16 mouse cellular contexts compared by ENCODE assay signal in the genomic region with DNA sequence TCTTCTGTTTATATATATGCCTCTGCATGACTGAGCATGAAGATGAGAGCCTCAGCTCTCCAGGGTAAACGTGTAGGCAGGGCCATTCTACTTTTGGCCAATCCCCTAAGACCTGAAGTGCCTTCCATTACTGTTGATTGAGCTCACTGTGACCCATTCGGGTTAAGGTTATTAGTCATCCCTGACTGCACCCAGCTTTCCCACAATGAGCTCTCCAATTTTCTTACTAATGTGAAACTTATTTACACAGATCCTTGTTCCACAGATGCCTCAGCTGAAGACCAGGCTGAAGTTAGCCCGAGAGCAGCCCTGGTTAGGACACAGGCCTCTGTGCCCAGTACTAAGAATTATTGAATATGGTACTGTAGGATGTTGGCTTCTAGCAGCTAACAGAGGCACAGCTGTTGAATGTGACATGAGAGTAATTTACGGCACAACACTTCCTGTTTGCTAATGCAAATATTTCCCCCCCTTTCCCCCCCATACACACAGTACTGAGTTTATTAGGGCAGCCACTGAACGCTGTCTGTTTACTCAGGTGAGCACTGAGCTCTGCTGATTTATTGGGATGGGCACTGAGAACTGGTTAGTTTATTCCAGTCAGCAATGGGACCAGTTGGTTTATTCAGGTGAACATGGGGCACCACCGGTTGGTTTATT.
DNase-seq lines count a peak whose midpoint lies in the region; ATAC-seq and TF ChIP-seq lines count a peak whose summit lies in the region.
"Had no signal": no experiment of that assay in that cellular context is flagged by ENCODE, and none has a peak within 500 bp of the region (broad histone marks: within the 10 kb centered on the region; RNA-seq: fewer than 3 reads in every experiment).

No protein-coding gene starts in this region.

- TF ChIP-seq CTCF in midbrain, postnatal 0 days (IDR thresholded peaks at IDR 0.05) = no peak

- no peak overlapping the region for H3K27ac ChIP-seq in hindbrain, embryonic 12.5 days
- H3K27ac ChIP-seq in hindbrain, embryonic 14.5 days = no peak overlapping the region
- no peak overlapping the region for H3K27ac ChIP-seq in midbrain, embryonic 13.5 days
- no peak overlapping the region for H3K27ac ChIP-seq in midbrain, postnatal 0 days (ENCODE audit: low read depth, low read length)
- H3K27ac ChIP-seq: forebrain, embryonic 12.5 days; liver, embryonic 14.5 days had no signal

- H3K4me3 ChIP-seq in hindbrain, embryonic 12.5 days = no peak overlapping the region
- no peak overlapping the region for H3K4me3 ChIP-seq in hindbrain, embryonic 14.5 days (replicated peaks; ENCODE audit: low read length)
- no peak overlapping the region for H3K4me3 ChIP-seq in midbrain, embryonic 13.5 days (replicated peaks)
- H3K4me3 ChIP-seq in midbrain, postnatal 0 days (ENCODE audit: low read depth, low read length) = no peak overlapping the region
- H3K4me3 ChIP-seq: forebrain, embryonic 12.5 days; megakaryocyte, embryonic 14.5 days had no signal

- no peaks in the 10 kb centered on the region for H3K9me3 ChIP-seq in hindbrain, embryonic 12.5 days (replicated peaks)
- no peaks in the 10 kb centered on the region for H3K9me3 ChIP-seq in hindbrain, embryonic 14.5 days (ENCODE audit: control insufficient read depth, low read length)
- H3K9me3 ChIP-seq in midbrain, embryonic 13.5 days = no peaks in the 10 kb centered on the region
- no peaks in the 10 kb centered on the region for H3K9me3 ChIP-seq in midbrain, postnatal 0 days (ENCODE audit: low read length)
- H3K9me3 ChIP-seq: forebrain, embryonic 12.5 days; megakaryocyte, embryonic 14.5 days had no signal

- peak; percentile 38; the same call in 1 of the 2 replicates for ATAC-seq in hindbrain, embryonic 12.5 days (ENCODE audit: low FRiP score)
- no peak; the same call in 1 of the 2 replicates for ATAC-seq in hindbrain, embryonic 14.5 days (ENCODE audit: low FRiP score)
- 0 out of 2 replicates have a peak, but pooled peaks have one; percentile 40 for ATAC-seq in midbrain, embryonic 13.5 days
- no peak for ATAC-seq in midbrain, postnatal 0 days (ENCODE audit: low FRiP score)
- peak; percentile 76 for ATAC-seq in neutrophil, adult 5-6 weeks (ENCODE audit: extremely low read depth, insufficient number of reproducible peaks, low FRiP score, poor library complexity, severe bottlenecking)
- ATAC-seq: intestine, embryonic 16.5 days; lung, postnatal 0 days had no signal

- H3K27me3 ChIP-seq in hindbrain, embryonic 12.5 days = no peaks in the 10 kb centered on the region
- no peaks in the 10 kb centered on the region for H3K27me3 ChIP-seq in hindbrain, embryonic 14.5 days (ENCODE audit: control insufficient read depth, insufficient read depth, low read length)
- no peaks in the 10 kb centered on the region for H3K27me3 ChIP-seq in midbrain, embryonic 13.5 days
- H3K27me3 ChIP-seq in midbrain, postnatal 0 days (ENCODE audit: insufficient read depth, low read length) = no peaks in the 10 kb centered on the region
- H3K27me3 ChIP-seq: CH12.LX; forebrain, embryonic 12.5 days; megakaryocyte, embryonic 14.5 days had no signal

- H3K4me1 ChIP-seq in hindbrain, embryonic 12.5 days = no peaks in the 10 kb centered on the region
- H3K4me1 ChIP-seq in hindbrain, embryonic 14.5 days (replicated peaks; ENCODE audit: control insufficient read depth, insufficient read depth, low read length) = no peaks in the 10 kb centered on the region
- peaks cover 3% of the 10 kb centered on the region; the same call in 1 of the 2 replicates for H3K4me1 ChIP-seq in midbrain, embryonic 13.5 days (replicated peaks)
- H3K4me1 ChIP-seq in midbrain, postnatal 0 days (ENCODE audit: insufficient read depth, low read length) = no peaks in the 10 kb centered on the region
- H3K4me1 ChIP-seq: forebrain, embryonic 12.5 days had no signal

- DNase-seq in hindbrain, embryonic 14.5 days (ENCODE audit: low spot score) = no peak
- no peak for DNase-seq in midbrain, postnatal 0 days (ENCODE audit: low spot score)
- DNase-seq in Muller cell, postnatal 12 days (ENCODE audit: inconsistent ontology term) = peak; percentile 53
- DNase-seq in right cerebral cortex, postnatal 10 days (ENCODE audit: low spot score in 2 of 2) = no peak
- no peak for DNase-seq in layer of hippocampus, adult 18-20 months (ENCODE audit: low spot score in 2 of 2)
- DNase-seq: cerebellum, adult 11 months; cerebellum, postnatal 25 days had no signal

- H3K36me3 ChIP-seq in hindbrain, embryonic 12.5 days = no peaks in the 10 kb centered on the region
- H3K36me3 ChIP-seq in hindbrain, embryonic 14.5 days (replicated peaks; ENCODE audit: control insufficient read depth, insufficient read depth) = no peaks in the 10 kb centered on the region
- no peaks in the 10 kb centered on the region for H3K36me3 ChIP-seq in midbrain, embryonic 13.5 days
- no peaks in the 10 kb centered on the region for H3K36me3 ChIP-seq in midbrain, postnatal 0 days (ENCODE audit: insufficient read depth, low read length)
- H3K36me3 ChIP-seq: forebrain, embryonic 12.5 days had no signal

- no peak overlapping the region for H3K9ac ChIP-seq in hindbrain, embryonic 12.5 days
- H3K9ac ChIP-seq in hindbrain, embryonic 14.5 days = no peak overlapping the region
- no peak overlapping the region for H3K9ac ChIP-seq in midbrain, embryonic 13.5 days (replicated peaks)
- H3K9ac ChIP-seq in midbrain, postnatal 0 days (replicated peaks; ENCODE audit: low read length, poor library complexity, severe bottlenecking) = no peak overlapping the region
- H3K9ac ChIP-seq: forebrain, embryonic 12.5 days; liver, embryonic 14.5 days had no signal

- 60% methylated on average over 6 of the region's 6 CpGs for WGBS in hindbrain, embryonic 12.5 days
- WGBS in hindbrain, embryonic 14.5 days = 53% methylated on average over 6 of the region's 6 CpGs
- 62% methylated on average over 6 of the region's 6 CpGs for WGBS in midbrain, embryonic 13.5 days
- WGBS in midbrain, postnatal 0 days = 66% methylated on average over 6 of the region's 6 CpGs

- no peak overlapping the region for H3K4me2 ChIP-seq in hindbrain, embryonic 12.5 days (replicated peaks)
- H3K4me2 ChIP-seq in hindbrain, embryonic 14.5 days (replicated peaks) = no peak overlapping the region
- no peak overlapping the region for H3K4me2 ChIP-seq in midbrain, embryonic 13.5 days (replicated peaks)
- H3K4me2 ChIP-seq in midbrain, postnatal 0 days (ENCODE audit: low read depth, low read length, poor library complexity, severe bottlenecking) = no peak overlapping the region
- H3K4me2 ChIP-seq: forebrain, embryonic 12.5 days had no signal

Comparison
In these comparisons a context has a peak if more than half of its experiments do, and no peak if none do; other contexts are left out.
1. ATAC-seq: peak in hindbrain, embryonic 12.5 days (single experiment), midbrain, embryonic 13.5 days (single experiment) and neutrophil, adult 5-6 weeks (single experiment); none in hindbrain, embryonic 14.5 days (single experiment) and midbrain, postnatal 0 days (single experiment).